Mouse (Mus musculus): ENCODE results near the gene Zmat3. TPM values are rescaled to one million over a fixed set of nuclear protein-coding genes. Genes with fewer than 3 reads are reported as not detected.

The Zmat3 gene
- polyA plus RNA-seq, 1 experiment from 2014 or later: 8.2 TPM

- Histone ChIP-seq H3K9me3 (no peaks in the 10 kb centered on the region), H3K4me3 (peak within 1 kb of the TSS; percentile 92), H3K36me3 (replicated peaks) (no peaks in the 10 kb centered on the region), H3K27ac (peak within 1 kb of the TSS; percentile 95), H3K27me3 (ENCODE audit: poor library complexity, severe bottlenecking) (peaks cover 3% of the 10 kb centered on the region; the same call in 1 of the 2 replicates), H3K4me1 (peaks cover 44% of the 10 kb centered on the region)
- peak; percentile 72 for DNase-seq (ENCODE audit: extremely low spot score, low spot score)
- WGBS: under 1% methylated on average over 63 of the region's 65 CpGs
Observed at GRCm38 (mm10) chr3:32397461-32398174, 31.8 kb upstream of the Zmat3 start, which contains the start of gene Pik3ca. Gene Pik3ca (plus strand): TSS chr3:32397671.

GRCm38 (mm10) chr3:32396794-32397460, 31.1 kb upstream of the Zmat3 start:
- no peaks in the 10 kb centered on the region for H3K9me3 ChIP-seq
- peak overlapping the region; percentile 92 for H3K4me3 ChIP-seq
- H3K36me3 ChIP-seq (replicated peaks): no peaks in the 10 kb centered on the region
- WGBS: 2% methylated on average over 72 of the region's 77 CpGs
- peaks cover 44% of the 10 kb centered on the region for H3K4me1 ChIP-seq
- peak; percentile 97 for DNase-seq (ENCODE audit: extremely low spot score, low spot score)
- peak overlapping the region; percentile 95 for H3K27ac ChIP-seq
- peaks cover 3% of the 10 kb centered on the region; the same call in 1 of the 2 replicates for H3K27me3 ChIP-seq (ENCODE audit: poor library complexity, severe bottlenecking)

DNA sequence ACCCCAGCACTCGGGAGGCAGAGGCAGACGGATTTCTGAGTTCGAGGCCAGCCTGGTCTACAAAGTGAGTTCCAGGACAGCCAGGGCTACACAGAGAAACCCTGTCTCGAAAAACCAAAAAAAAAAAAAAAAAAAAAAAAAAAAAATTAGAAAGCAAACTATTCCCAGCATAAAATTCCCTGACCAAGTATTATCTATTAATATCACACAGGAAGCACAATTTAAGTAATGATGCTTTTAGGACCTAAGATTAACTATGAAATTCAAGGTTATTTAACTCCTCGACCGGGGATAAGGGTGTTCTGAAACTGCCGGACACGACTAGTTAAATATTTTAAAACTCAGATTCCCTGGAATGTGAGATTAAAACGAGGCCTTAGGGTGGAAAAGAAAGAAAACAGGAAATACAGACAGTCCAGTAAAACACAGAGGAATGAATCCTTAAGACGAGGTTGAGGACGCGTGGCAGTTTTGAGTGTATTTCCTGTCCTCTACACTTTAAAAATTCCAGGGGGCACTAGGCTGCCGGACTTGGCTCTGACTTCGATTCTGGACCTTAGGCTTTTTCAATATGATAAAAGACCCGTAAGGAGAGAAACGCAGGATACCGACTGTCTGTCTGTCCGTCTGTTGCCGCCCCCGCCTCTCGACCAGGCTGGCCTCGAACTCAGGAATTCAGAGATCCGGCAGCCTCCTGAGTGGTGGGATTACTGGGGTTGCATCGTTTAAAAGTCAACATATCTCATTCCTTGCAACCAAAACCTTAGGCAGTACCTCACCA, 30.1 kb upstream of the Zmat3 start:
- peaks cover 36% of the 10 kb centered on the region for H3K4me1 ChIP-seq
- WGBS: 33% methylated on average over 24 of the region's 24 CpGs
- DNase-seq (ENCODE audit: extremely low spot score, low spot score): peak; percentile 30

DNA sequence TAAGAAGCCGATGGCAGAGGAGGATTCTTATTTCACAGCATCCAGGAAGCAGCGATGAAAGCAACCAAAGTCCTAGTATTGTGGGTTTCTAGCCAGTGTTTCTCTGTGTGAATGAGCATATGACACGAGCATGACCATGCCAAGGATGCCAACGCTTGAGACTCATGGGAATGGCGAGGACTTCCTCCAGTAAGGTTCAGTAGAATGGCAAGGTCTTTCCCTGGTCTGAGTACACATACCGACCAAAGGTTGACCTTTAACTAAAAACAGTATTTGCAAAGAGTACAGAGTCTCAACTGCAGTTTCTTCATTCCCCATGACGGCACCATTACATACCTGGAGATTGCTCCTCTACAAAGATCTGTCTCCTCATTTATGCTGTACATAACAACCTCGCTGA, 28.2 kb upstream of the Zmat3 start:
- DNase-seq (ENCODE audit: extremely low spot score, low spot score): no peak
- Histone ChIP-seq H3K27me3 (ENCODE audit: poor library complexity, severe bottlenecking) (no peaks in the 10 kb centered on the region), H3K27ac (no peak overlapping the region), H3K4me1 (peaks cover 17% of the 10 kb centered on the region), H3K36me3 (replicated peaks) (no peaks in the 10 kb centered on the region), H3K9me3 (no peaks in the 10 kb centered on the region), H3K4me3 (no peak overlapping the region)
- WGBS: 87% methylated on average over 8 of the region's 8 CpGs

More for the DNA sequence above, 30.1 kb upstream of the Zmat3 start:
- peaks cover 3% of the 10 kb centered on the region; the same call in 1 of the 2 replicates for H3K27me3 ChIP-seq (ENCODE audit: poor library complexity, severe bottlenecking)
- peak overlapping the region; percentile 92 for H3K4me3 ChIP-seq
- no peaks in the 10 kb centered on the region for H3K36me3 ChIP-seq (replicated peaks)
- peak overlapping the region; percentile 95 for H3K27ac ChIP-seq
- H3K9me3 ChIP-seq: no peaks in the 10 kb centered on the region

GRCm38 (mm10) chr3:32392841-32393240, 27.0 kb upstream of the Zmat3 start:
- Histone ChIP-seq H3K4me3 (no peak overlapping the region), H3K27ac (no peak overlapping the region), H3K27me3 (ENCODE audit: poor library complexity, severe bottlenecking) (no peaks in the 10 kb centered on the region), H3K4me1 (peaks cover 7% of the 10 kb centered on the region), H3K36me3 (replicated peaks) (no peaks in the 10 kb centered on the region), H3K9me3 (no peaks in the 10 kb centered on the region)
- DNase-seq (ENCODE audit: extremely low spot score, low spot score): no peak
- 91% methylated on average over 4 of the region's 4 CpGs for WGBS

GRCm38 (mm10) chr3:32381556-32381955, 15.7 kb upstream of the Zmat3 start:
- no peaks in the 10 kb centered on the region for H3K36me3 ChIP-seq (replicated peaks)
- no peaks in the 10 kb centered on the region for H3K9me3 ChIP-seq
- no peak overlapping the region for H3K27ac ChIP-seq
- H3K27me3 ChIP-seq (ENCODE audit: poor library complexity, severe bottlenecking): no peaks in the 10 kb centered on the region
- H3K4me1 ChIP-seq: no peaks in the 10 kb centered on the region
- H3K4me3 ChIP-seq: no peak overlapping the region
- DNase-seq (ENCODE audit: extremely low spot score, low spot score): no peak
- 81% methylated on average over 3 of the region's 3 CpGs for WGBS

DNA sequence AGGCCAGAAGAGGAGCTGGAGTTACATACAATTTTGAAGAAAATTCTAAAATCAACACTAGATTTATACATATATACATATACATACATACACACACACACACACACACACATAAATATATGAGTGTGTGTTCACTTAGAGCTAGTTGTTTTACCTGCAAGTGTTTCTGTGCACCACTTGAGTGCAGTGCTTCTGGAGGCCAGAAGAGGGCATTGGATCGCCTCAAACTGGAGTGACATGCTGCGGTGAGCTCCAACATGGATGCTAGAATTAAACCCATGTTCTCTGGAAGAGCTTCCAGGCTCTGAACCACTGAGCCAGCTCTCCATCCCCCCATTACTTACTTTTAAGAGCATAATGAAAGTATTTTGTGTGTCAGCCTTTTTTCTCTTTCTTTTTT, 14.1 kb upstream of the Zmat3 start:
- 45% methylated on average over 2 of the region's 2 CpGs for WGBS
- no peak for DNase-seq (ENCODE audit: extremely low spot score, low spot score)
- H3K4me1 ChIP-seq: no peaks in the 10 kb centered on the region
- no peaks in the 10 kb centered on the region for H3K36me3 ChIP-seq (replicated peaks)
- no peaks in the 10 kb centered on the region for H3K27me3 ChIP-seq (ENCODE audit: poor library complexity, severe bottlenecking)
- no peaks in the 10 kb centered on the region for H3K9me3 ChIP-seq
- H3K4me3 ChIP-seq: no peak overlapping the region
- H3K27ac ChIP-seq: no peak overlapping the region

GRCm38 (mm10) chr3:32373236-32373635, 7.4 kb upstream of the Zmat3 start:
- H3K4me3 ChIP-seq: no peak overlapping the region
- H3K36me3 ChIP-seq (replicated peaks): no peaks in the 10 kb centered on the region
- no peaks in the 10 kb centered on the region for H3K4me1 ChIP-seq
- 87% methylated on average over 6 of the region's 6 CpGs for WGBS
- H3K9me3 ChIP-seq: no peaks in the 10 kb centered on the region
- no peak overlapping the region for H3K27ac ChIP-seq
- no peaks in the 10 kb centered on the region for H3K27me3 ChIP-seq (ENCODE audit: poor library complexity, severe bottlenecking)
- DNase-seq (ENCODE audit: extremely low spot score, low spot score): no peak

DNA sequence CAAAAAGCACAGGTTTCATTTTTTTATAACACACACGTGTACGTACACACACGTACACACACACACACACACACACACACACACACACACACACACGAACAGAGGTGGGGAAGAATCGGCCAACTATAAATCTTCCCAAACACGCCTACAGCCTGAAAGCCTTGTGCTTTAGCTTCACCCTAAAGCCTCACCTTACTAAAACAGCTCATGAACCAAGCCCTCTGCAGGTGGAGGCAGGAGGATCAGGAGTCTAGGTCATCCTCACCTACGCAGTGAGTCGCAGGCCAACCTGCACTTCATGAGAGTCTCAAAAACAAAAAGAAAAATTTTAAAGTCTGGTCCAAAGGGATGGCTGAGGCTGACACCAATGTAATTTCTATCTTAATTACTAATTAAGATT, 6.7 kb upstream of the Zmat3 start:
- H3K27ac ChIP-seq: no peak overlapping the region
- H3K36me3 ChIP-seq (replicated peaks): no peaks in the 10 kb centered on the region
- no peaks in the 10 kb centered on the region for H3K9me3 ChIP-seq
- no peaks in the 10 kb centered on the region; the same call in 1 of the 2 replicates for H3K4me1 ChIP-seq
- no peaks in the 10 kb centered on the region for H3K27me3 ChIP-seq (ENCODE audit: poor library complexity, severe bottlenecking)
- no peak overlapping the region for H3K4me3 ChIP-seq
- WGBS: 88% methylated on average over 8 of the region's 8 CpGs
- DNase-seq (ENCODE audit: extremely low spot score, low spot score): no peak

- no peak for DNase-seq (ENCODE audit: extremely low spot score, low spot score)
- WGBS: 77% methylated on average over 7 of the region's 7 CpGs
- no peaks in the 10 kb centered on the region for H3K9me3 ChIP-seq
- no peaks in the 10 kb centered on the region; the same call in 1 of the 2 replicates for H3K4me1 ChIP-seq
- no peak overlapping the region for H3K4me3 ChIP-seq
- H3K27me3 ChIP-seq (ENCODE audit: poor library complexity, severe bottlenecking): peaks cover 1% of the 10 kb centered on the region
- no peak overlapping the region for H3K27ac ChIP-seq
- H3K36me3 ChIP-seq (replicated peaks): no peaks in the 10 kb centered on the region
Observed at GRCm38 (mm10) chr3:32371957-32372356, 6.1 kb upstream of the Zmat3 start.

DNA sequence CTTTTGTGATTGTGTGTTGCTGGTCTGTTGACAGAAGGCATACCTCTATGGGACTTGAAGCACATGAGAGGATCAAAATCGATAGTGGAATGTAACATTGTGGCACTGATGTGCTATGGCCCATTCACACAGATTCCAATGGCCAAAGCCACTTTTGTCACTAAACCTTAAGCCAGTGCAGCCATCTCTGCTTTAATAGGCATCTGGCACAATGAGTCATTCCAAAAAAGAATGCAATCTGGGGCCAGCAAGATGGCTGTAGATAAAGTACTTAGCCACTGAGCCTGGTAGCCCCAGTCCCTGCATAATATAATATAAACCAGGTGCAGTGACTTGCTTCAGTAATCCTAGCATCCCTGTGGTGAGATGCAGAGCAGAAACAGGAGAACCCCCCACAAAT, 1.7 kb upstream of the Zmat3 start:
- Histone ChIP-seq H3K9me3 (no peaks in the 10 kb centered on the region), H3K4me1 (peaks cover 20% of the 10 kb centered on the region), H3K36me3 (replicated peaks) (no peaks in the 10 kb centered on the region), H3K27ac (no peak overlapping the region), H3K27me3 (ENCODE audit: poor library complexity, severe bottlenecking) (peaks cover 12% of the 10 kb centered on the region), H3K4me3 (no peak overlapping the region)
- no peak for DNase-seq (ENCODE audit: extremely low spot score, low spot score)
- 93% methylated on average over 1 of the region's 1 CpGs for WGBS

DNA sequence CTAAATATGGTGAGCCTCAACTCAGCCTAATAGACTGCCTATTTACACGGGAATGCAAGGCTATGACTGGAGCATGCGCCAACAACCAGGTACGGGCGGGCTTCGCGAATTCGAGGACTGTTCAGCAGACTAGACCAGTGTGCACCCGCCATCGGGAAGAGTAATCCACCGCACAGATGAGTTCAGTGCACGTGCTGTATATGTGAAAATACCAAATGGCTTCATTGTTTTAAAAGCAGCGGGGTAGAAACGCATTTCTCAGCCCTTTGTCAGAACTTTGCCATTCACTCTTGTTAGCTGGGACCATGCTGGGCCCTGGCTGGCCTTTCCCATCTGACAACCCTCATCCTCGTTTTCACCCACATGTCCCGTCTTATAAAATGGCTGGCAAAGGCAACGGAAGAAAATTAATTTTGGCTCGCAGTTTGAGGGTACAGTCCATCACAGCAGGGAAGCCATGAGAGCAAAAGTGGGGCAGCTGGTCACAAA, 476 bp upstream of the Zmat3 start:
- Histone ChIP-seq H3K36me3 (replicated peaks) (no peaks in the 10 kb centered on the region), H3K4me3 (peak overlapping the region; percentile 82), H3K27me3 (ENCODE audit: poor library complexity, severe bottlenecking) (peaks cover 12% of the 10 kb centered on the region), H3K9me3 (no peaks in the 10 kb centered on the region), H3K4me1 (peaks cover 20% of the 10 kb centered on the region), H3K27ac (peak overlapping the region; percentile 93; the same call in 1 of the 2 replicates)
- WGBS: 66% methylated on average over 17 of the region's 17 CpGs
- no peak for DNase-seq (ENCODE audit: extremely low spot score, low spot score)
